Mouse (Mus musculus) MEL (cell line): ENCODE results near the gene Rad50.

Experiments
- CHD1 ChIP-seq: IDR thresholded peaks from 2 replicates; pipeline ENCODE4 v1.6.1; 2012; ENCODE audit warnings: low read depth, mild to moderate bottlenecking, inconsistent platforms, low read length, improper control_type of control experiment
- CHD2 ChIP-seq: IDR thresholded peaks from 2 replicates; pipeline ENCODE4 v1.6.1; 2011; ENCODE audit warnings: low read length, improper control_type of control experiment
- CTCF ChIP-seq, 3 experiments: IDR thresholded peaks in 2 of 3; conservative IDR thresholded peaks in 1 of 3; 2 replicates each; pipeline ENCODE4 v1.5.1; 2011 to 2012; ENCODE audit warnings: low read length in 3 of 3, low read depth in 2 of 3, mild to moderate bottlenecking in 2 of 3, improper control_type of control experiment in 1 of 3, inconsistent platforms in 1 of 3, mixed read lengths in 1 of 3, moderate library complexity in 1 of 3; ENCODE audit not compliant: control insufficient read depth in 1 of 3, insufficient read depth in 1 of 3, poor library complexity in 1 of 3, severe bottlenecking in 1 of 3
- ETS1 ChIP-seq: IDR thresholded peaks from 2 replicates; pipeline ENCODE4 v1.6.1; 2012; ENCODE audit warnings: low read depth, mild to moderate bottlenecking, inconsistent platforms, low read length, improper control_type of control experiment, moderate library complexity
- MAX ChIP-seq: IDR thresholded peaks from 2 replicates; pipeline ENCODE4 v1.6.1; 2011; ENCODE audit warnings: low read length, improper control_type of control experiment
- MYC ChIP-seq: IDR thresholded peaks from 2 replicates; pipeline ENCODE4 v1.6.1; 2011; ENCODE audit warnings: low read depth, mild to moderate bottlenecking, low read length, improper control_type of control experiment, moderate library complexity
- NELFE ChIP-seq: IDR thresholded peaks from 2 replicates; pipeline ENCODE4 v1.6.1; 2011; ENCODE audit warnings: low read depth, low read length, improper control_type of control experiment
- POLR2A ChIP-seq, 2 experiments: IDR thresholded peaks; 2 replicates each; pipeline ENCODE4 v1.6.1; 2011 to 2012; ENCODE audit warnings: low read length in 2 of 2, mild to moderate bottlenecking in 2 of 2, control low read depth in 1 of 2, improper control_type of control experiment in 1 of 2, low read depth in 1 of 2, moderate library complexity in 1 of 2; ENCODE audit not compliant: control insufficient read depth in 1 of 2, insufficient read depth in 1 of 2, poor library complexity in 1 of 2
- SIN3A ChIP-seq: IDR thresholded peaks from 2 replicates; pipeline ENCODE4 v1.6.1; 2012; ENCODE audit warnings: low read length, improper control_type of control experiment, inconsistent platforms
- TAL1 ChIP-seq: IDR thresholded peaks from 2 replicates; pipeline ENCODE4 v1.6.1; 2012; ENCODE audit warnings: mild to moderate bottlenecking, inconsistent platforms, low read length, moderate library complexity, mixed read lengths
- TCF12 ChIP-seq: IDR thresholded peaks from 2 replicates; pipeline ENCODE4 v1.6.1; 2014; ENCODE audit warnings: low read depth, mild to moderate bottlenecking, inconsistent platforms, low read length, improper control_type of control experiment, moderate library complexity
- USF1 ChIP-seq: IDR thresholded peaks from 2 replicates; pipeline ENCODE4 v1.6.1; 2014; ENCODE audit warnings: low read depth, mild to moderate bottlenecking, inconsistent platforms, low read length, improper control_type of control experiment, moderate library complexity
- USF2 ChIP-seq, 2 experiments: IDR thresholded peaks; 2 replicates each; pipeline ENCODE4 v1.6.1; 2011 to 2012; ENCODE audit warnings: improper control_type of control experiment in 2 of 2, low read length in 2 of 2, borderline replicate concordance in 1 of 2, inconsistent platforms in 1 of 2, low read depth in 1 of 2, mild to moderate bottlenecking in 1 of 2; ENCODE audit not compliant: insufficient read depth in 1 of 2

GRCm38 (mm10) chr11:53627859-53628258 is 79.3 kb downstream of the Rad50 start:
- TF ChIP-seq CHD2 = no peak
- TF ChIP-seq CHD1 = no peak
- TF ChIP-seq POLR2A (IDR thresholded peaks at IDR 0.05; ENCODE audit: control insufficient read depth in 1 of 2, insufficient read depth in 1 of 2, low read depth in 1 of 2, low read length in 2 of 2, poor library complexity in 1 of 2) = peak in 1 of 2 experiments; percentile 45; a peak in 1 of 4 replicates
- TF ChIP-seq TCF12 = 0 out of 2 replicates have a peak, but pooled peaks have one; percentile 3
- TF ChIP-seq USF1 = no peak
- TF ChIP-seq MYC = peak; percentile 68; the same call in 1 of the 2 replicates
- peak; percentile 72 to 97 (median 89) for TF ChIP-seq CTCF (IDR thresholded peaks at IDR 0.05 in 2 of 3, conservative IDR thresholded peaks at IDR 0.05 in 1 of 3; ENCODE audit: control insufficient read depth in 1 of 3, insufficient read depth in 1 of 3, low read depth in 2 of 3, low read length in 3 of 3, poor library complexity in 1 of 3, severe bottlenecking in 1 of 3)
- peak; percentile 83; the same call in 1 of the 2 replicates for TF ChIP-seq MAX
- peak; percentile 45; the same call in 1 of the 2 replicates for TF ChIP-seq SIN3A
- no peak; the same call in 1 of the 2 replicates for TF ChIP-seq ETS1
- no peak for TF ChIP-seq USF2 (IDR thresholded peaks at IDR 0.05; ENCODE audit: borderline replicate concordance in 1 of 2, insufficient read depth in 1 of 2, low read depth in 1 of 2, low read length in 2 of 2)
- peak; percentile 32; the same call in 1 of the 2 replicates for TF ChIP-seq NELFE
- TF ChIP-seq TAL1 = no peak
